Mouse (Mus musculus) myocyte (in vitro differentiated cells): ENCODE data around the gene Rps27a. TPM values are rescaled to one million over a fixed set of nuclear protein-coding genes. Genes with fewer than 3 reads are reported as not detected.

Experiments used
- H3K27me3 ChIP-seq: one replicate; pipeline ENCODE4 v1.6.1; 2011; ENCODE audit not compliant: control insufficient read depth, insufficient read depth, insufficient read length
- H3K36me3 ChIP-seq: one replicate; pipeline ENCODE4 v1.6.1; 2011; ENCODE audit not compliant: control insufficient read depth, insufficient read depth
- H3K4me2 ChIP-seq: one replicate; pipeline ENCODE4 v1.6.1; 2011; ENCODE audit warnings: low read depth, control low read depth
- H3K4me3 ChIP-seq: one replicate; pipeline ENCODE4 v1.5.1; 2011; ENCODE audit warnings: mild to moderate bottlenecking, control low read depth, moderate library complexity
- H3K79me2 ChIP-seq: one replicate; pipeline ENCODE4 v1.6.1; 2011; ENCODE audit not compliant: control insufficient read depth, insufficient read depth
- H3ac ChIP-seq: one replicate; pipeline ENCODE4 v1.6.1; 2011; ENCODE audit not compliant: control insufficient read depth, insufficient read length
- CEBPB ChIP-seq: IDR thresholded peaks from 2 replicates; pipeline ENCODE4 v1.6.1; 2011; ENCODE audit warnings: mild to moderate bottlenecking, moderate library complexity; ENCODE audit not compliant: poor library complexity, insufficient read depth, severe bottlenecking
- E2F4 ChIP-seq: IDR thresholded peaks from one replicate; pipeline ENCODE4 v1.6.1; 2011; ENCODE audit warnings: mild to moderate bottlenecking, control low read depth, moderate library complexity; ENCODE audit not compliant: insufficient read depth
- MAX ChIP-seq: IDR thresholded peaks from one replicate; pipeline ENCODE4 v1.6.1; 2011; ENCODE audit warnings: low read depth, mild to moderate bottlenecking, control low read depth
- MYOD1 ChIP-seq, 3 experiments: IDR thresholded peaks; one replicate each; pipeline ENCODE4 v1.6.1; 2011; ENCODE audit warnings: control low read depth in 2 of 3, low read depth in 2 of 3, mild to moderate bottlenecking in 2 of 3, moderate library complexity in 1 of 3; ENCODE audit not compliant: insufficient read length in 2 of 3, control insufficient read depth in 1 of 3
- MYOG ChIP-seq, 3 experiments: IDR thresholded peaks; one replicate each; pipeline ENCODE4 v1.6.1; 2011; ENCODE audit warnings: control low read depth in 2 of 3, low read depth in 2 of 3, mild to moderate bottlenecking in 2 of 3; ENCODE audit not compliant: insufficient read length in 2 of 3, control insufficient read depth in 1 of 3, insufficient read depth in 1 of 3
- POLR2A ChIP-seq: IDR thresholded peaks from one replicate; pipeline ENCODE4 v1.6.1; 2011; ENCODE audit warnings: low read depth, mild to moderate bottlenecking, control low read depth, moderate library complexity; ENCODE audit not compliant: insufficient read length
- POLR2AphosphoS2 ChIP-seq: IDR thresholded peaks from one replicate; pipeline ENCODE4 v1.6.1; 2011; ENCODE audit warnings: low read depth, control low read depth; ENCODE audit not compliant: insufficient read length
- REST ChIP-seq: IDR thresholded peaks from one replicate; pipeline ENCODE4 v1.6.1; 2011; ENCODE audit warnings: mild to moderate bottlenecking, control low read depth, moderate library complexity; ENCODE audit not compliant: insufficient read depth, insufficient read length
- SRF ChIP-seq: IDR thresholded peaks from one replicate; pipeline ENCODE4 v1.6.1; 2011; ENCODE audit warnings: low read depth; ENCODE audit not compliant: control insufficient read depth, insufficient read length
- TCF12 ChIP-seq: IDR thresholded peaks from one replicate; pipeline ENCODE4 v1.6.1; 2011; ENCODE audit warnings: mild to moderate bottlenecking, control low read depth; ENCODE audit not compliant: poor library complexity, insufficient read depth, severe bottlenecking
- TCF3 ChIP-seq: IDR thresholded peaks from one replicate; pipeline ENCODE4 v1.6.1; 2011; ENCODE audit warnings: low read depth, control low read depth; ENCODE audit not compliant: insufficient read length
- USF1 ChIP-seq: IDR thresholded peaks from one replicate; pipeline ENCODE4 v1.6.1; 2011; ENCODE audit warnings: low read depth, mild to moderate bottlenecking, control low read depth, moderate library complexity
- polyA plus RNA-seq: library from polyadenylated mRNA; unstranded; fragments of >200 nt; fragmentation: generic; extraction: Trizol; gene quantifications from one replicate; pipeline ENCODE4 v1.2.1, GENCODE M21; 2012; ENCODE audit warnings: missing spikeins

Rps27a gene
- polyA plus RNA-seq, 1 experiment, result 1,894 TPM

DNA sequence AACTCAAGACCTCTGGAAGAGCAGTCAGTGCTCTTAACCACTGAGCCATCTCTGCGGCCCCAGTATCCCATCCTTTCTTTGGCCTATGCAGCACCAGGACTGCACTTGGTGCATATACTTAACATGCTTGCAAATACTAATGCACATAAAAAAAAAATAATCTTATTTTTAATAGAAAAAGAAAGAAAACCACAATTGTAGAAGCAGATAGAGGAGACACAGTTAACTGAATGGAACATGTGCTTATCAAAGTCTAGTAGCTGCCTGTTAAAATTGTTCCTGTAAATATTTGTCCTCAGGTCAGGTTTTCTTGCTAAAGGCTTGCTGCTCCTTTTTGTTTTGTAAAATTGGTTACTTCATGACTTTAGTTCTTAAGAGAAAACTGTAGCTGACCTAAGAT is 9.7 kb downstream of the Rps27a start:
- Histone ChIP-seq H3K27me3 (no peaks in the 10 kb centered on the region), H3K79me2 (no peaks in the 10 kb centered on the region), H3K4me2 (no peak overlapping the region), H3K4me3 (no peak overlapping the region), H3ac (no peak overlapping the region), H3K36me3 (peaks cover 54% of the 10 kb centered on the region)
- TF ChIP-seq USF1, result no peak
- TF ChIP-seq REST, result no peak
- TF ChIP-seq MYOG (IDR thresholded peaks at IDR 0.05; ENCODE audit: control insufficient read depth in 1 of 3, insufficient read depth in 1 of 3, insufficient read length in 2 of 3, low read depth in 2 of 3), result no peak
- TF ChIP-seq SRF, result no peak
- TF ChIP-seq POLR2A, result no peak
- no peak for TF ChIP-seq TCF12
- TF ChIP-seq CEBPB, result no peak
- TF ChIP-seq MAX, result no peak
- no peak for TF ChIP-seq E2F4
- no peak for TF ChIP-seq TCF3
- no peak for TF ChIP-seq MYOD1 (IDR thresholded peaks at IDR 0.05; ENCODE audit: control insufficient read depth in 1 of 3, insufficient read length in 2 of 3, low read depth in 2 of 3)
- no peak for TF ChIP-seq POLR2AphosphoS2

DNA sequence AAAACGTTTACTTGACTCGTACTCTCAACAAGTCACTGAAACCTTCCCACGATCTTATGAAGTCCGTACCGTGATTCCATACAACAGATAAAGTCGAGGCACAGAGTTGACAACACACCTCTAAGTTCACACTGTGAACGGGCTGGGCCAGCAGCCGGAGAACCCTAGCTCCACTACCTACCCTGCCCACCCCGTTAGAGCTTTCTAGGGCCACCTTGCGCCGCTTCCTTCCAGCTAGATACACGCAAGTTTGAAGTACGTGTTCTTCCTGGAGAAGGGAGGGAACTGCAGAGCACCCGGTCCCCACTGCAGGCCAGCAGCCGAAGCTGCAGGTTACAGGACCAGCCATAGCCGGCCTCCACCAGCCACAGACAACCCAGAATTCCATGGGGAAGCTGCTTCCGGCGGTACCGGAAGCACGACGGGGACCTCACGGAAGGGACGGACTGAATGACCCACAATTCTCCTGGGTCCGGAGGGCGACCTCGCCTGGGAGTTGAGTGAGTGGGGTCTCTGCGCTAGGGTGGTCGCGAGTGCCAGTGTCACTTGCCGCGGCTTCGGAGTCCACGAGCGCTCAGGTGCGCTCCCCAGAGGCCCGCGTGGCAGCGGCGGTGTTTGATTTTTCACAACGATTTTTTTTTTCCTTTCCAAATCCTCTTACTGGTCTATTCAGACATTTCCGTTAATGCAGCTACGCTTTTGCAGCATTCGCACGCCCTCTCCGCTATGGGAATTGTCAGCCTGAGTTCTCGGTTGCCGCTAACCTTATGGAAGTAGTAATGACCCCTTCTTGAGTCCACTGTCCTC is 21.7 kb downstream of the Rps27a start, which contains the start of gene Mtif2:
Gene Mtif2, plus strand, starts transcription at position 421 of the 807 bp plus-strand sequence.
- H3K27me3 ChIP-seq, result no peaks in the 10 kb centered on the region
- peaks cover 9% of the 10 kb centered on the region for H3K36me3 ChIP-seq
- H3ac ChIP-seq, result peak within 1 kb of the TSS; percentile 30
- TF ChIP-seq USF1, result no peak
- TF ChIP-seq POLR2A, result peak; percentile 83
- peak; percentile 93 for TF ChIP-seq POLR2AphosphoS2
- TF ChIP-seq TCF3, result no peak
- TF ChIP-seq MYOD1 (IDR thresholded peaks at IDR 0.05; ENCODE audit: control insufficient read depth in 1 of 3, insufficient read length in 2 of 3, low read depth in 2 of 3), result peak in 1 of 3 experiments; percentile 18
- no peak for TF ChIP-seq E2F4
- peak within 1 kb of the TSS; percentile 82 for H3K4me3 ChIP-seq
- H3K4me2 ChIP-seq, result peak within 1 kb of the TSS; percentile 90
- H3K79me2 ChIP-seq, result peaks cover 20% of the 10 kb centered on the region

DNA sequence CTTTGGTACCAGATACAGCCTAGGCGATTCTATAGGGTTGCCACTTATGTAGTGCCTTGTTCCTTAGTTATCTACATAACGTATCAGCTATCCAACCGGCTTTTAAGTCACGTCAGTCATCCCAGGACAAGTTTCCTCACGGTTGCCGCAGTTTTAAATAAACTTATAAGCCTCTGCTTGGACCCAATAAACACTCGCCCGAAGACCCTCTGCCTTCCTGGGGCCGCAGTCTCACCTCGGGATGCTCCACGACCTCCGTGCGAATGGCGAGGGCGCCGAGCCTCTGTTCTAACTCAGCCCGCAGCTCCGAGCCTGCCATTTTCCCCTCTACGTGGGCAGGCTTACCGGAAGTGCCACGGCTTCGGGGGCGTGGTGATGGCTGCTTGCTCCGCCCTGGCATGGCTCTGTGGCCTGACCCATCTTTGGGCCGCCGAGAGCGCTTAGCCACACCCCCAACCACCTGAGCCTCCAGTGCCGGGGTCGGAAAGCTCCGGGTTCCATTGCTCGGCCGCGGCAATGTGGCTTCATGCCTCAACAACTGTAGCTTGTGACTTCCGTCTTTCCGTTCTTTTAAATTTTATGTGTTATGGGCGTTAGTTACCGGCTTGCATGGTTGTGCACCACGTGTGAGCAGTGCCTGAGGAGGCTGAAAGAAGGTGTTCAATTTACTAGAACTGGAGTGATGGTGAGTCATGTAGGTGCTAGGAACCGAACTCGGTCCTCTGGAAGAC is 33.1 kb downstream of the Rps27a start, which contains the start of gene Prorsd1:
Gene Prorsd1, minus strand, starts transcription at position 352 of the 731 bp plus-strand sequence.
- no peaks in the 10 kb centered on the region for H3K36me3 ChIP-seq
- H3ac ChIP-seq, result peak within 1 kb of the TSS; percentile 40
- H3K27me3 ChIP-seq, result no peaks in the 10 kb centered on the region
- TF ChIP-seq REST, result no peak
- no peak for TF ChIP-seq TCF3
- TF ChIP-seq POLR2AphosphoS2, result peak; percentile 93
- no peak for TF ChIP-seq CEBPB
- TF ChIP-seq TCF12, result no peak
- TF ChIP-seq MYOD1 (IDR thresholded peaks at IDR 0.05; ENCODE audit: control insufficient read depth in 1 of 3, insufficient read length in 2 of 3, low read depth in 2 of 3), result no peak
- no peak for TF ChIP-seq MAX
- peak in 1 of 3 experiments; percentile 28 for TF ChIP-seq MYOG (IDR thresholded peaks at IDR 0.05; ENCODE audit: control insufficient read depth in 1 of 3, insufficient read depth in 1 of 3, insufficient read length in 2 of 3, low read depth in 2 of 3)
- TF ChIP-seq SRF, result no peak
- TF ChIP-seq POLR2A, result peak; percentile 89
- no peak for TF ChIP-seq E2F4
- TF ChIP-seq USF1, result peak; percentile 69
- peak within 1 kb of the TSS; percentile 57 for H3K4me3 ChIP-seq
- H3K4me2 ChIP-seq, result peak within 1 kb of the TSS; percentile 88
- H3K79me2 ChIP-seq, result no peaks in the 10 kb centered on the region

DNA sequence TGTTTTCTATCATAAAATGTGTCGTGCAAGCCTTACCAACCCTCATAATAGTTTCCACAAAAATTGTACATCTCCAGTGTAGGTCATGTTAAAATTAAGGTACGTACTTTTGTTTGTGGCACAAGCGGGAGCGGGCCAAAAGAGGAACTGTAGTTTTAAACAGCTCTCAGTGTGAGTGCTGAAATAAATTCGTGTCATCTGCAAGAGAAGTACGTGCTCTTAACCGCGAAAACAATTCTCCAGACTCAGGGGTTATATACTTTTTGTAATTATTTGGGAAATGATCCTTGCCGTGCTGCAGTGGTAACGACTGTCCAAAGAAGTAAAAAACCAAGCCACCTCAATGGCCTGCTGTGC is 33.6 kb downstream of the Rps27a start:
- Histone ChIP-seq H3K79me2 (no peaks in the 10 kb centered on the region), H3K36me3 (no peaks in the 10 kb centered on the region), H3ac (peak overlapping the region; percentile 40), H3K4me2 (peak overlapping the region; percentile 88), H3K4me3 (peak overlapping the region; percentile 57), H3K27me3 (no peaks in the 10 kb centered on the region)
- TF ChIP-seq MYOD1 (IDR thresholded peaks at IDR 0.05; ENCODE audit: control insufficient read depth in 1 of 3, insufficient read length in 2 of 3, low read depth in 2 of 3) (no peak), REST (no peak), POLR2AphosphoS2 (no peak), SRF (no peak), TCF12 (no peak), CEBPB (no peak), E2F4 (no peak), TCF3 (no peak), MAX (no peak), POLR2A (no peak), USF1 (no peak), MYOG (IDR thresholded peaks at IDR 0.05; ENCODE audit: control insufficient read depth in 1 of 3, insufficient read depth in 1 of 3, insufficient read length in 2 of 3, low read depth in 2 of 3) (no peak)
